Mouse (Mus musculus) neutrophil, adult 5-6 weeks (primary cell): Measurements from ENCODE around the gene Gm17349. TPM values are rescaled to one million over a fixed set of nuclear protein-coding genes. Genes with fewer than 3 reads are reported as not detected.
A peak's percentile ranks its signal among the peaks of the same experiment; 100 is the strongest.
"Not testable (repeated sequence)": the region's sequence is repeated elsewhere in the genome, so short reads cannot be mapped to it uniquely, and the experiment has no call there.

ENCODE experiments used
- ATAC-seq: fragments of 151-379, 151-347 bp; 2 replicates; pipeline ENCODE4 v1.8.0; 2017; ENCODE audit warnings: mild to moderate bottlenecking, moderate TSS enrichment; ENCODE audit not compliant: insufficient number of reproducible peaks, poor library complexity, low FRiP score, severe bottlenecking; ENCODE audit errors: extremely low read depth
- total RNA-seq: library from RNA; stranded (forward); fragments of 200-1000 nt; gene quantifications from 2 replicates; pipeline ENCODE4 v1.2.3, GENCODE M21; 2017

Gene Gm17349
- total RNA-seq, 1 experiment from 2014 or later: not detected

DNA sequence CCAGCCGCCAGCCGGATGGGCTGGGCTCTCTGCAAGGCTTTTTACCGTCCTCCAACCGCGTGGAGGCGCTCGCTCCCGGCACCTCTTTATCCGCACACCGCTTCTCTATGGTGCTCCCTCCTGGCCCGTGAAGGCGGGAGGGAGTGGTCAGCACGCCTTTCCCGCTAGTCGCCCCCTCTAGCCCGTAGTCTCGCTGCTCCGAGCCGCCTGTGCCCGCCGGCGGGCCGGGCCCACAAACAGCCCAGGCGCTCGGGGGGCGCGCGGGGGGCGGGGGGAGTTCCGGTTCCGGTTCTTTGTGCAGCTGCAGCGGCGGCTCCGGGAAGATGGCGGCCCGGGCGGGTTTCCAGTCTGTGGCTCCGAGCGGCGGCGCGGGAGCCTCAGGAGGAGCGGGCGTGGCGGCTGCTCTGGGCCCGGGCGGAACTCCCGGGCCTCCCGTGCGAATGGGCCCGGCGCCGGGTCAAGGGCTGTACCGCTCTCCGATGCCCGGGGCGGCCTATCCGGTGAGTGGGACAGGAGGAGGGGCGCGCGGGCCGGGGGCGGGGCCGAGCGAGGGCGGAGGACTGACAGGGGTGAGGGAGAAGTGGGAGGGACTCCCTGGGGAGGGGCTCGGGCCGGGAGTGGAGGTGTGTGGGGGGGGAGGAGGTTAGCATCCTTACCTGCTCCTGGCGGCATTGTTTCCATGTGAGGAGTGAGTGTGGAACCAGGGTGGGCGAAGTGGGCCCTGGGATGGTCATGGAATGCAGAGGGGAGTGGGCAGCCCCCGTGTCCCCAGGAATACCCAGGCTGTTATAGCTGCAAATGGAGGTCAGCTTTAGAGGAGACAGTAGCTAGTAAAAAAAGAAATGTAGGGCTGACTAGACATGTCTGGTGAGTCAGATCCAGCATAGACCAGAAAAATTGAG, 3.0 kb downstream of the Gm17349 start, which contains the start of gene Smarcd1:
TSS of gene Smarcd1 (plus strand) at position 131 of the 902 bp plus-strand sequence.
- ATAC-seq: peak; percentile 93

DNA sequence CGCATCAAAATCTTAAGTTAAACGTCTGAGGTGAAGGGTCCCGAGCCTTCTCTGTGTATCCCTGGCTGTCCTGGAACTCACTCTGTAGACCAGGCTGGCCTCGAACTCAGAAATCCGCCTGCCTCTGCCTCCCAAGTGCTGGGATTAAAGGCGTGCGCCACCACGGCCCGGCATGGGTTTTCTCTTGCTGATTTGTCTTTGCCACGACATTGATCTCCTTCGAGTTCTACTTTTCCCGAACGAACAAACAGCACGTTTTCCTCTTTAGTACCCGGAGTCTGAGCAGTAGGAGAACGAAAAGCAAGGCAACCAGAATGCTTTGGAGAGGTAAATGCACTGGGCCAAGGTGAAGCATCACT, 3.7 kb downstream of the Gm17349 start:
- ATAC-seq: not testable (repeated sequence)

DNA sequence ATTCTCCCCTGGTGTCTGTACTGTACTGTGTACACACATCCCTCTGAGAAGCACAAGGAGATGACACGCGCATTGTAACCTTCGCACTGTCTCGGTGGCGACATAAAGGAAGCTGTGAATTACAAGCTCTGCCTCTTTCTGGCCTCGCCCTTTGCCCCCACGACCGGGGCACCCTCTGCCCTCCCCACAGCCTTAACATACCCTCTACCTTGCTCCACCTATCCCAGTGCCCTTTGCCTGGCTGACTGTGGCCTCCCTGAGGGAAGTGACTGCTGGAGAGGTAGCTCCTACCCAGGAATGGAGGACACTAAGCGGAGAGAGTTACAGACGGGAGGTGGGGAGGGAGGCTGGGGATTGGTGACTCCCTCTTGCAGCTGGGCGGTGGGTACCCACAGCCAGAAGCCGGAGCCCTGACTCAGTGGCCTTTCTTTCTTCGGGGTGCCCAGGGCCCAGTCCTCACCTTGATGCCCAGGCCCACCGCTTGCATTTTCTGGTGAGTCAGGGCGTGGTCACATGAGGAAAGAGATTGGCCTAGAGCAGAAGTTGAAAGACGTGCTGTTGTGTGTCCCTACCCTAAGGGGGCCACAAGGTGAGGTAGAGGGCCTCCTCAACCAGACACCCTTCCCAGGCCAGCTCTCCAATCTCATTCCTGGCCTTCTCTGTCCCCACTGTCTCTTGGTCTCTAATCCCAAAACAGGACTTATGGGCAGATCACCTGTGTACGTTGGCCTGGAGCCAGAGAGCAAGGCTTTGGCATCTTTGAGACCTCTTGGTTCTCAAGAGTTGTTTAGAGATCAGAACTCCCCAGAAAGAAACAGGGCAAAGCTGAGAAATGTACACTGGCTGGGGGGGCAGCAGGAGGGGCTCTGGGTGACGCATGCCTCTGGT, 4.8 kb downstream of the Gm17349 start:
- ATAC-seq: no peak

DNA sequence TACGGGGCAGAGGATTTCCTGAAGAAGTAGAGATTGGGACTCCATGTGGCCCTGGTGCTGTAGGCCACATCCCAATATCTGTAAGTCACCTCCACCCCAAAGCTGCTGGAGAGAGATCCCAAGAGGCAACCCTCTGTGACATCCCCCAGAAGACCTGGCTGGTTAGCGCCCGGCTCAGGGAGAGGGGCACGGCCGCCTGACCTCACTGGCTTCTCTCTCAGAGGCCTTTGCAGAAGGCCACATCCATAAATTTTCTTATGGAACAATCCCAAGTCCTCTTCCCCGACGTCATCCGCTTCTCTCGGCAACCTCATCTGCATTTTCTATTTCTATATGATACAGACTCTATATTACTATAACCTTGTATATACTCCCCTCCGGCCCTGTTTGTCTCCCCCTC, 5.6 kb downstream of the Gm17349 start:
- ATAC-seq: no peak

DNA sequence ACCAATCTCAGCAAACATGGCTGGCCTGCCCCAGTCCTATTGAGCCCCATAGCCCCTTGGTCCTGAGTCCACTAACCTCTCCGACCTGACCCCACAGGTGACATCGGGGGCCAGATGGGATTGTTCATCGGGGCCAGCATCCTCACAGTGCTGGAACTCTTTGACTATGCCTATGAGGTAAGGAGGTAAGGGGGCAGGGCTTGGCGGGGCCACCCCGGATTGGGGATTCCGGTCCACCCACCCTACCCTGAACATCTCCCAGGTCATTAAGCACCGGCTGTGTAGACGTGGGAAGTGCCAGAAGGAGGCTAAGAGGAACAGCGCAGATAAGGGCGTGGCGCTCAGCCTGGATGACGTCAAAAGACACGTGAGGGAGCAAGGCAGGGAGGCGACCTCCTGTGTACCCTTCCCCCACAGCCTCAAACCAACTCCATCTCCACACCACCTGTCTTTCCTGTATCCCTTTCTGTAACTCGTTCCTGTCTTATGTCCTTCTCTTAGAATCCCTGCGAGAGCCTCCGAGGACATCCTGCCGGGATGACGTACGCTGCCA, 6.7 kb downstream of the Gm17349 start:
- ATAC-seq: no peak

DNA sequence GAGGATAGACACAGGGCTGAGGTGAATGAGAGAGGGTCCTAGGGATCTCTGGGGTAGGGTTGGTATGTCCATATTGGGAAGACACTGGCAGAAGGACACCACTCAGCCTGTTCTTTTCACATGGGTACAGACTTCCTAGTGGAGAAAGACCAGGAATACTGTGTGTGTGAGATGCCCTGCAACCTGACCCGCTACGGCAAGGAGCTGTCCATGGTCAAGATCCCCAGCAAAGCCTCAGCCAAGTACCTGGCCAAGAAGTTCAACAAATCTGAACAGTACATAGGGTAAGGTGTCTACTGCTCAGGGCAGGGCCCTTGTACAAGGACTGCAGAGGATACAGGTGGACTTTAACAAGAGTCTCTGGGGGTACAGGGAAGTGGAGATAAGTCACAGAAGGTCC, 8.0 kb downstream of the Gm17349 start:
- no peak for ATAC-seq

DNA sequence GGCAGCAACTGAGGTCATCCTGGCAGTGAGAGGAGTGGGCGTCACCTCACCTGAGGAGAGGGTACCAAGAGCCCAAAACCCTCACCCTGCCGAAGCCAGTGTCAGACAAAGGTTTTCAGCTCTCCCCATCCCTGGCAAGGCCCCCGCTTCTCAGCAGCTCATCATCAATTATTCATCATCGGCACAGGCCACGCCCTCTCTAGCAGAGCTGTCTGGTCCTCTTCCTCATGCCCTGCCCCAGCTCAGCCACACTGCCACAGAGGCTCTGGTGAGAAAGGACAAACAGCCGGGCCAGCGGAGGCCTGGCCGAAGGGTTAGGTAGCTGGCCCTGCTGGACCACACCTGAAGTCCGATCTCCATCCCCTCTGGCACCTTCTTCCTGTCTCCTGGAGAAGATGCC, 13.3 kb downstream of the Gm17349 start:
- ATAC-seq: no peak

DNA sequence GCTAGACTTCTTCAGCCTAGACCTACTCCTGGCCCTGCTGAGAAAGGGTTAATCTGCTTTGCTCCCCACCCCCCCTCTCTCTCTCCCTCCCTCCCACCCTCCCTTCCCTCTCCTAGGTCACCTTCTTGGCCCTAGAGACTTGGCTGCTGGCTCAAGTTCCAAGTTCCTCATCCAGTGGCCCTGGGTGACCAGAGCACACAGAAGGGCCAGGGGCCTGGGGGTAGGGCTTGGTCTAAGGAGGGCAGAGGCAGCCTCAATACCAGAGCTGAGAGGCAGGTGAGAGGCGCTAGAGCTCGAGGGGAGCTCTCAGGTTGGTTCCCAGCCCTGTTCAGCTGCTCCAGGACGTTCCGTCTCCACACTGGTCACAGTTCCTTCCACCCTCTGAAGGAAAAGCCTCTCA, 14.4 kb downstream of the Gm17349 start:
- ATAC-seq: no peak

DNA sequence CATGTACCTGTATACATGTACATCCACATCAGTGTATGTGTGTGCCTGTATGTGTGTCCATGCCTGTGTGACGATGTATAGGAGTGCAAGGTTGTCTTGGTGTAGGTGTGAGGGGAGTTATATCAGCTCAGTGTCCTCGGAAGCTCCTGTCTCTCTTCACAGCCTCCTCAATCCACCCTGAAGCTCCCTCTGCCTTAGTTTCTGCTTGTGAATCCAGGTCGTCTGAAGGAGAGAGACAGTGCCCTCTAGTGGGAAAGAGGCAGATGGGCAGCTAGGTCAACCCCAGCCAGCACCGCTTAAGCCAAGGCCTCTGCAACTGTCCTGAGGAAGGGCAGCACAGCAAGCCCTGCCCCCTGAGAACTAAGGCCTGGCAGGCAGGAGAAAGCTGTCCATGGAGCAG, 16.6 kb downstream of the Gm17349 start:
- ATAC-seq: peak; percentile 73

DNA sequence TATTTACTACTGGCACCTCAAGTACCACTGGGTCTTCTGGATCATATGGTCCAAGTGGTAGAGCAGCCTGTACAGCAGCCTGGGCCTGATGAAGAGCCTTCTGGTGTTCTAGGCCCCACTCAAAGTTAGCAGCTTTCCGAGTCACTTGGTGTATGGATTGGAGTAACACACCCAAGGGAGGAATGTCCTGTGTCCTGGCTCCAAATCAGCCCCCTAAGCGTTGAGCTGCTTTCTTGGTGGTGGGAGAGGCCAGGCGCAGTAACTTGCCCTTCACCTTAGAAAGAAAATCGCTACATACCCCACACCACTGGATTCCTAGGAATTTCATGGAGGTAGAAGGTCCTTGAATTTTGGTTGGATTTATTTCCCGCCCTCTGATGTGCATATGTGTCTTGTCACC, 21.1 kb downstream of the Gm17349 start:
- no peak for ATAC-seq

DNA sequence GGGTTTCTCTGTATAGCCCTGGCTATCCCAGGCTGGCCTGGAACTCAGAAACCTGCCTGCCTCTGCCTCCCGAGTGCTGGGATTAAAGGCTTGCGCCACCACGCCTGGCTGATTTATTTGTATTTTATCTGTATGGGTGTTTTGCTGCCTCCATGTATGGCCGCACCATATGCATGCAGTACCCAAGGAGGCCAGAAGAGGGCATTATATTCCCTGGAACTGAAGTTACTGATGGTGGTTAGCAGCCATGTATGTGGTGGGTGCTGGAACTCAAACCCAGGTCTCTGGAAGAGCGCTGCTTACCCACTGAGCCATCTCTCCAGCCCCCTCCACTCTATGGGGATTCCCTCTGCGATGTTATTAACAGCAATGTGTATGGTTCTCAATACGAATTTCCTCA, 22.4 kb downstream of the Gm17349 start:
- no peak for ATAC-seq

DNA sequence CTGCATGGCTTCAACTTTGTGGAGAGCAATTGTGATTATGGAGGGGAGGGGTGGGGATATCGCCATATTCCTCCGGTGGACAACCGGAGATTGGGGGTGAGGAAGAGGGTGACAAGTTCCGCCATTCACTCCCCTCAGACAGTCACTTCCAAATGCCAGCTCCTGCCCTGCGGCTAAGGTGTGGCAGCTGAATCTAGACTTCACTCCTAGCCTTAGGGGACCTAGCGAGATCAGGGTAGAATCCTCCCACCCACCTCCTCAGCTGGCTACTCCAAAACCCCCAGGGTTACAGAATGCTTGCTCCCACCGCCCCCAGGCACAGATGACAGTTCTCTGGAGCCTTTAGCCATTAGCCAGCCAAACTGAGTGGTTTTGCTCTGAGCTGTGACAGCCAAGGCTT, 26.3 kb downstream of the Gm17349 start:
- ATAC-seq: no peak

DNA sequence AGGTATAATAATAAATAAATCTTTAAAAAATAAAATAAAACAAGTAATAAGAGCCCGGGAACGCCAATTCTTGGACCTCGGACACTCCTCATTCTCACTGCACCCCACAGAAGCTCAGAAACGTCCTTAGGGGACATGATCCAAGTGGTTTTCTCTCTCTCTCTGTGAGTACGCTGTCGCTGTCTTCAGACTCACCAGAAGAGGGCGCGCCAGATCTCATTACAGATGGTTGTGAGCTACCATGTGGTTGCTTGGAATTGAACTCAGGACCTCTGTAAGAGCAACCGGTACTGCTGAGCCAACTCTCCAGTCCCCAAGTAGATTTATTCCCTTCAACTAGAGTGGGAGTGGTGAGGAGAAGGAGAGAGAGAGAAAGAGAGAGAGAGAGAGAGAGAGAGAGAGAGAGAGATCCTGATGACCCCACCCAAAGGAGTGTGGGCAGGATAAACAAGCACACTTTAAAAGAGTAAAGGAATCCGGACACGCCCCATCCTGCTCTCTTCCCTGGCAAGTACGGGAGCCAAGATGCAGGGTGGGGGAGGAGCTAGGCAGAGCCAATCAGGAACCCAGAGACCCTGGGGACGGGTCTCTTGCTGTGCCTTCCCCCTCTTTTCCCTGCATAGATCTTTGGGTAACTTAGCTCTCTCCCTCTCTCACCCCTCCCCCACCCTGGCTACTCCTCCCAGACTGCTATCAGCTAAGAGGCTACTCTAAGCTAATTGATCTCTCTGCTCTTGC, 27.1 kb downstream of the Gm17349 start:
- ATAC-seq: no peak

DNA sequence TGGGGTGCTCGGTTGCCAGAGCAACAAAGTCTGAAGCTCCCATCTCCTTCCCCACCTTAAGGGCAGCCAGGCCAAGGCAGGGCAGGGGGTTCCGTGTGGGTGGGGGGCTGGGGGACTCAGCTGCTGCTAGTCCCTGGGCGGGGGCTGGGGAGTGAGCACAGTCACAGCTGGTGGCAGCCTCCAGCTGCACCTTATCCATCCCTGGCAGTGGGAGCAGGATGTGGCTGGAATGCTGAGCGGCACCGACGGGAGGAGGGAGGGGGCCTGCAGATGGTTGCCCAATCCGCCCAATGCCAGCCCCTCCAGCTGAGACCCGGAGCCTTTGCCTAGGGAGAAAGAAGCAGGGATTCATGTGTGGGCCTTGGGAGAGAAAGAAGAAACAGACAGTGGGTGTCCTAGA, 28.2 kb downstream of the Gm17349 start:
- ATAC-seq: no peak

DNA sequence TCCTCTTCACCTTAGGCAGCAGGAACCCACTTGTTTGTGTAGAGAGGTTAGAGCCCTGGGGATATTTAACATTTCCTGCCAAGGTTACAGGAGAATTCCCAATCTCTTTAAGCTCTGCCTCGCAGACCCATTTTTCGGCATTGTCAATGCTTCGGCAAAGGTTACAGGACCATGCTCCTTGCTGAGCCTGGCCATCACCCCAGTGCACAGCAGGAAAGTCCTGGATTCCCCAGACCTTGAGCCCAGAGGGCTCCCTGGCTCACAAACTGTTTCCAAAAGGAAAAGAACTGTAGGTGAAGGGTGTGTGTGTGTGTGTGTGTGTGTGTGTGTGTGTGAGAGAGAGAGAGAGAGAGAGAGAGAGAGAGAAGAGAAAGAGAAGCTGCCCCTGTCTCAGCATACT, 30.4 kb downstream of the Gm17349 start:
- no peak for ATAC-seq

DNA sequence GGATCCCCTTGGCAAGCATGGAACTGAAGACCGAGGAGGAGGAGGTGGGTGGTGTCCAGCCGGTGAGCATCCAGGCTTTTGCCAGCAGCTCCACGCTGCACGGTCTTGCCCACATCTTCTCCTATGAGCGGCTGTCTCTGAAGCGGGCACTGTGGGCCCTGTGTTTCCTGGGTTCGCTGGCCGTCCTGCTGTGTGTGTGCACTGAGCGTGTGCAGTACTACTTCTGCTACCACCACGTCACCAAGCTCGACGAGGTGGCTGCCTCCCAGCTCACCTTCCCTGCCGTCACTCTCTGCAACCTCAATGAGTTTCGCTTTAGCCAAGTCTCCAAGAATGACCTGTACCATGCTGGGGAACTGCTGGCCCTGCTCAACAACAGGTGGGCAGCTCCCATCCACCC, 33.5 kb downstream of the Gm17349 start:
- no peak for ATAC-seq

DNA sequence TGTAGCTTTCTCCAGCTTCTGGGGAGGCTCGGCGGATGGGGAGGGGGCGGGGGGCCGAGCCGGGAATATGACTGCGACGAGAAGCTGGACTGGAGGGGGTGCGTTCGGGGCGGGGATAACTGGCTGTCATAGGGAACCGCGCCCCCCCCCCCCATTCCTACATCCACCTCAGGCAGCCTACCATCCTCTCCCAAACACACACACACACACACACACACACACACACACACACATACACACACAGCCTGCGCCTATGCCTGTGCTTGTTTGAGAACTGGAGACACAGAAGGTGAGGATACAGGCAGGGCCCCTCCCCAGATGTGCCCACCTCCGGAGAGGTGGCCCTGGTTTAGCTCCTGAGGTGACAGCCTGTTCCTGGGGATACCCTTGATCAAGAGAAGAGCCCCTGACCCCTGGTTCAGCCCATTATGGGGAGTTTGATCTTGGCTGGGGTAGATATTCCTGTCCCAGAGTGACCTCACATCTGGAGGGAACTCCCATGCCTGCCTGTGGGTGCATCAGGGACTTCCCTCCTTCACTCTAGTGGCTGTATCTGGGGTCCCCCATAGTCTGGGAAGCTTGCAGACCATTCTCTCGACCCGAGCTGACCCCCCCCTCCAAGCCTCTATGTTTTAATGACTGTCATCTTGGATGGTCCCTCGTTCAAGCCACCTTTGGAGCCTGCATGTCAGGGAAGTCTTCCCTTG, 34.2 kb downstream of the Gm17349 start:
- no peak for ATAC-seq

DNA sequence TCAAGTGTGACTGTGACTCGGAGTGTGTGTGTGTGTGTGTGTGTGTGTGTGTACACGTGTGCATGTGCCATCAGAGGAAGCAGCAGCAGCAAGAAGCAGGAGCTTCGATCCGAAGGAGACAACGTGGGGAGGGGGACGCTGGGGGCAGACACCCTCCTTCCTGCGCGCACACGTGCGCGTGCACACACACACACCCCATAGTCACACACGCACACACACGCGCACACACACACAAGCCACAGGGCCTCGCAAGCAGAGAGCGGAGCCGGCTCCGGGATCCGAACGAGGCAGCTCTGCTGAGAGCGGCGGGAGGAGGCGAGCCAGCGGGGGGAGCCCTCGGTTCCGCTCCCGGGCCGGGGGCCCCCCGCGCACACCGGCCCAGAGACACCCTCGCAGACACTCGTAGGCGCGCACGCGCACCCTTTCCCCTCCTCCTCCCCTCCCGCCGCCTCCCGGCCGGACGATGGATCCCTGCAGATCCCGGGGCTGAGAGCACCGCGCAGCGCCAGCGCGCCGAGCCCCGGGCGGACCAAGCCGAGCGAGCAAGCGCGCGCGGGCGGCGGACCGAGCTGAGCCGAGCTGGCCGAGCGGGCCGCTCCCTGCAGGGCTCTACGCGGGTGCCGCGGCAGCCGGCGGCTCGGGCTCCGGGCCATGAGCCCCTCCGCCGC, 35.0 kb downstream of the Gm17349 start, which contains the start of gene Asic1:
TSS of gene Asic1 (plus strand) at position 215 of the 668 bp plus-strand sequence.
- no peak for ATAC-seq
